Mouse (Mus musculus): Measurements from ENCODE around the gene Myo16. TPM values are rescaled to one million over a fixed set of nuclear protein-coding genes. Genes with fewer than 3 reads are reported as not detected.
A peak's percentile ranks its signal among the peaks of the same experiment; 100 is the strongest.

Myo16 gene
- polyA plus RNA-seq, 1 experiment from 2014 or later: 1.5 TPM

GRCm38 (mm10) chr8:10561616-10562015 lies 407.9 kb downstream of the Myo16 start:
- ATAC-seq (ENCODE audit: low FRiP score, low TSS enrichment) (no peak), DNase-seq (ENCODE audit: low spot score) (no peak)
- WGBS: 72% methylated on average over 5 of the region's 5 CpGs
- no peaks in the 10 kb centered on the region for H3K27me3 ChIP-seq (ENCODE audit: control insufficient read depth, insufficient read depth, low read length)
- H3K9ac ChIP-seq (ENCODE audit: low read length): no peak overlapping the region
- H3K9me3 ChIP-seq (ENCODE audit: control insufficient read depth, low read length): no peaks in the 10 kb centered on the region
- H3K4me3 ChIP-seq (ENCODE audit: low read depth, low read length): no peak overlapping the region
- H3K27ac ChIP-seq (replicated peaks): no peak overlapping the region
- H3K4me2 ChIP-seq (replicated peaks; ENCODE audit: low read depth): no peak overlapping the region
- no peak for TF ChIP-seq CTCF (IDR thresholded peaks at IDR 0.05; ENCODE audit: low read depth)
- no peaks in the 10 kb centered on the region for H3K36me3 ChIP-seq (ENCODE audit: control insufficient read depth, insufficient read depth, low read length)
- H3K4me1 ChIP-seq (replicated peaks; ENCODE audit: control insufficient read depth, insufficient read depth): no peaks in the 10 kb centered on the region

- Histone ChIP-seq H3K4me3 (ENCODE audit: low read depth, low read length) (no peak overlapping the region), H3K9ac (ENCODE audit: low read length) (no peak overlapping the region), H3K27me3 (ENCODE audit: control insufficient read depth, insufficient read depth, low read length) (no peaks in the 10 kb centered on the region), H3K4me1 (replicated peaks; ENCODE audit: control insufficient read depth, insufficient read depth) (no peaks in the 10 kb centered on the region), H3K9me3 (ENCODE audit: control insufficient read depth, low read length) (no peaks in the 10 kb centered on the region), H3K4me2 (replicated peaks; ENCODE audit: low read depth) (no peak overlapping the region), H3K36me3 (ENCODE audit: control insufficient read depth, insufficient read depth, low read length) (no peaks in the 10 kb centered on the region), H3K27ac (replicated peaks) (no peak overlapping the region)
- TF ChIP-seq EP300 (optimal IDR thresholded peaks at IDR 0.05) (no peak), CTCF (IDR thresholded peaks at IDR 0.05; ENCODE audit: low read depth) (no peak)
- ATAC-seq (ENCODE audit: low FRiP score, low TSS enrichment): no peak
- WGBS: 83% methylated on average over 13 of the region's 13 CpGs
- no peak for DNase-seq (ENCODE audit: low spot score)
Measured at GRCm38 (mm10) chr8:10562046-10562445, 408.3 kb downstream of the Myo16 start.

- Histone ChIP-seq H3K9me3 (ENCODE audit: control insufficient read depth, low read length) (no peaks in the 10 kb centered on the region), H3K4me2 (replicated peaks; ENCODE audit: low read depth) (no peak overlapping the region), H3K36me3 (ENCODE audit: control insufficient read depth, insufficient read depth, low read length) (no peaks in the 10 kb centered on the region), H3K9ac (ENCODE audit: low read length) (no peak overlapping the region), H3K27ac (replicated peaks) (no peak overlapping the region), H3K4me1 (replicated peaks; ENCODE audit: control insufficient read depth, insufficient read depth) (no peaks in the 10 kb centered on the region), H3K4me3 (ENCODE audit: low read depth, low read length) (no peak overlapping the region), H3K27me3 (ENCODE audit: control insufficient read depth, insufficient read depth, low read length) (no peaks in the 10 kb centered on the region)
- DNase-seq (ENCODE audit: low spot score) (no peak), ATAC-seq (ENCODE audit: low FRiP score, low TSS enrichment) (no peak)
- TF ChIP-seq CTCF (IDR thresholded peaks at IDR 0.05; ENCODE audit: low read depth) (no peak), EP300 (optimal IDR thresholded peaks at IDR 0.05) (no peak)
- WGBS: 87% methylated on average over 9 of the region's 9 CpGs
Measured at GRCm38 (mm10) chr8:10562636-10563035, 408.9 kb downstream of the Myo16 start.

DNA sequence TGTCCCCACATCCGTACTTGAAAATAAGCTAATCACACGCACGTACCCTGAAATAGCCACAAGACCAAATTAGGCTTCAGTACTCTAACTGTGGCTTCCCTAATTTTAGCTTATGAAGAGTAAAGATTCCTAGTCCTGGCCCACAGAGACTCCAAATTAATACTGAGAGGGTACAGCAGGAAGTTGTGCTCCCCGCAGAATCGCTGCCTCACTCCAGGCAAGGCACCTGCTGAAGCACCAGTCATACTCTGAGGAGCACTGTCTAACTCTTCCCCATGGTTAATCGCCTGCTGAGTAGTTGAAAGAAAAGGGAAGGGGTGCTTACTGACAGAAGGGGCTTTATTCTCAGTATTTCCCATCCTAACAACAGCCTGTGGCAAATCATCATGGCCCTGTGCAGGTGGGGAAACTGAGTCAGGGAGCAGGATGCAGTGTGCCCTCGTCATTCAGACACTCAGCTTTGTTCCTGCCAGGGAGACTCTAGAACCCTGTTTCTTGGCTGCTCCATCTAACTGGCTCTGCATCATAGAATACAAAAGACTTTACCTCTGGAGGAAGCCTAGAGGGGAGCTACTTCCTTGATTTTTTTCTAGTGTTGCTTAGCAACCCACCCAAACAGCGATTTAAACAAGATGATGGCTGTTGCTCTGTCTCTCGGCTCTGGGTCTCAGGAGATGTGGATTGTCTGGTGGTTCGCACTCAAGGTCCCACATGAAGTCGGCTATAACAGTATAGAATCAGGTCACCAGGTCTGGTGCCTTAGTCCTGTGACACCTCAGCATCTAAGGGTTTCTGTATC lies 411.7 kb downstream of the Myo16 start:
- ATAC-seq (ENCODE audit: low FRiP score, low TSS enrichment): no peak
- Histone ChIP-seq H3K27me3 (ENCODE audit: control insufficient read depth, insufficient read depth, low read length) (no peaks in the 10 kb centered on the region), H3K4me2 (replicated peaks; ENCODE audit: low read depth) (no peak overlapping the region), H3K4me1 (replicated peaks; ENCODE audit: control insufficient read depth, insufficient read depth) (no peaks in the 10 kb centered on the region), H3K9me3 (ENCODE audit: control insufficient read depth, low read length) (no peaks in the 10 kb centered on the region), H3K36me3 (ENCODE audit: control insufficient read depth, insufficient read depth, low read length) (no peaks in the 10 kb centered on the region), H3K9ac (ENCODE audit: low read length) (no peak overlapping the region), H3K4me3 (ENCODE audit: low read depth, low read length) (no peak overlapping the region), H3K27ac (replicated peaks) (no peak overlapping the region)
- no peak for TF ChIP-seq CTCF (IDR thresholded peaks at IDR 0.05; ENCODE audit: low read depth)
- TF ChIP-seq EP300 (optimal IDR thresholded peaks at IDR 0.05): no peak
- no peak for DNase-seq (ENCODE audit: low spot score)
- WGBS: 75% methylated on average over 11 of the region's 11 CpGs

- ATAC-seq (ENCODE audit: low FRiP score, low TSS enrichment) (no peak), DNase-seq (ENCODE audit: low spot score) (no peak)
- Histone ChIP-seq H3K27me3 (ENCODE audit: control insufficient read depth, insufficient read depth, low read length) (no peaks in the 10 kb centered on the region), H3K4me1 (replicated peaks; ENCODE audit: control insufficient read depth, insufficient read depth) (no peaks in the 10 kb centered on the region), H3K36me3 (ENCODE audit: control insufficient read depth, insufficient read depth, low read length) (no peaks in the 10 kb centered on the region), H3K4me3 (ENCODE audit: low read depth, low read length) (no peak overlapping the region), H3K4me2 (replicated peaks; ENCODE audit: low read depth) (no peak overlapping the region), H3K9me3 (ENCODE audit: control insufficient read depth, low read length) (no peaks in the 10 kb centered on the region), H3K9ac (ENCODE audit: low read length) (no peak overlapping the region), H3K27ac (replicated peaks) (no peak overlapping the region)
- TF ChIP-seq EP300 (optimal IDR thresholded peaks at IDR 0.05) (no peak), CTCF (IDR thresholded peaks at IDR 0.05; ENCODE audit: low read depth) (no peak)
- WGBS: 73% methylated on average over 4 of the region's 4 CpGs
Measured at GRCm38 (mm10) chr8:10568448-10568847, 414.7 kb downstream of the Myo16 start.

- H3K9ac ChIP-seq (ENCODE audit: low read length): no peak overlapping the region
- no peak overlapping the region for H3K27ac ChIP-seq (replicated peaks)
- no peak overlapping the region; the same call in 1 of the 2 replicates for H3K4me2 ChIP-seq (replicated peaks; ENCODE audit: low read depth)
- ATAC-seq (ENCODE audit: low FRiP score, low TSS enrichment): 0 out of 2 replicates have a peak, but pooled peaks have one; percentile 45
- no peaks in the 10 kb centered on the region for H3K27me3 ChIP-seq (ENCODE audit: control insufficient read depth, insufficient read depth, low read length)
- no peak overlapping the region for H3K4me3 ChIP-seq (ENCODE audit: low read depth, low read length)
- DNase-seq (ENCODE audit: low spot score): peak; percentile 85
- H3K9me3 ChIP-seq (ENCODE audit: control insufficient read depth, low read length): no peaks in the 10 kb centered on the region
- no peaks in the 10 kb centered on the region for H3K36me3 ChIP-seq (ENCODE audit: control insufficient read depth, insufficient read depth, low read length)
- peak; percentile 97 for TF ChIP-seq CTCF (IDR thresholded peaks at IDR 0.05; ENCODE audit: low read depth)
- no peak for TF ChIP-seq EP300 (optimal IDR thresholded peaks at IDR 0.05)
- WGBS: 15% methylated on average over 6 of the region's 6 CpGs
- no peaks in the 10 kb centered on the region for H3K4me1 ChIP-seq (replicated peaks; ENCODE audit: control insufficient read depth, insufficient read depth)
Measured at GRCm38 (mm10) chr8:10574096-10574495, 420.4 kb downstream of the Myo16 start.

Data from stomach, postnatal 0 days (tissue).